Mouse (Mus musculus) G1E-ER4 (cell line): ENCODE results near the gene Plcd3. TPM values are rescaled to one million over a fixed set of nuclear protein-coding genes. Genes with fewer than 3 reads are reported as not detected.

ENCODE experiments used
- GATA1 ChIP-seq: IDR thresholded peaks from one replicate; pipeline ENCODE4 v1.8.0; 2012; ENCODE audit warnings: low read length, inconsistent platforms
- polyA plus RNA-seq: library from polyadenylated mRNA; stranded (reverse); fragments of >175 nt; gene quantifications from 2 replicates; pipeline ENCODE4 v1.2.3, GENCODE M21; 2012

Gene Plcd3
- polyA plus RNA-seq, 1 experiment = 0.03 TPM

- TF ChIP-seq GATA1 = no peak
Measured at GRCm38 (mm10) chr11:103132576-103133455, 31.4 kb upstream of the Plcd3 start.

- no peak for TF ChIP-seq GATA1
Measured at GRCm38 (mm10) chr11:103131701-103132575, 30.5 kb upstream of the Plcd3 start, which contains the start of gene Hexim2. TSS of gene Hexim2 (plus strand) at chr11:103132429.

- TF ChIP-seq GATA1 = no peak
Measured at GRCm38 (mm10) chr11:103120315-103120714, 18.9 kb upstream of the Plcd3 start.

GRCm38 (mm10) chr11:103119609-103120008, 18.2 kb upstream of the Plcd3 start:
- no peak for TF ChIP-seq GATA1

GRCm38 (mm10) chr11:103118866-103119265, 17.4 kb upstream of the Plcd3 start:
- no peak for TF ChIP-seq GATA1

GRCm38 (mm10) chr11:103117591-103118009, 16.1 kb upstream of the Plcd3 start:
- TF ChIP-seq GATA1 = no peak

GRCm38 (mm10) chr11:103116959-103117590, 15.6 kb upstream of the Plcd3 start:
- TF ChIP-seq GATA1 = no peak

- TF ChIP-seq GATA1 = no peak
Measured at GRCm38 (mm10) chr11:103116008-103116818, 14.8 kb upstream of the Plcd3 start, which contains the start of gene Hexim1. TSS of gene Hexim1 (plus strand) at chr11:103116231.

- TF ChIP-seq GATA1 = no peak
Measured at GRCm38 (mm10) chr11:103115163-103116007, 13.9 kb upstream of the Plcd3 start.

GRCm38 (mm10) chr11:103114270-103114943, 12.9 kb upstream of the Plcd3 start:
- no peak for TF ChIP-seq GATA1

- TF ChIP-seq GATA1 = no peak
Measured at GRCm38 (mm10) chr11:103113771-103114170, 12.3 kb upstream of the Plcd3 start.

- TF ChIP-seq GATA1 = no peak
Measured at GRCm38 (mm10) chr11:103113005-103113404, 11.5 kb upstream of the Plcd3 start.

- no peak for TF ChIP-seq GATA1
Measured at GRCm38 (mm10) chr11:103112552-103112912, 11.1 kb upstream of the Plcd3 start.
